Mouse (Mus musculus): ENCODE measurements at regions not wholly inside any gene's neighbourhood (a gene's known extent, or its start where the extent isn't known, plus 50 kb on each side); places are given as distances from the start of the nearest gene placed in this dataset.

- no peak for DNase-seq
- no peak for ATAC-seq (ENCODE audit: low read depth)
- Histone ChIP-seq H3K36me3 (no peaks in the 10 kb centered on the region), H3K27me3 (no peaks in the 10 kb centered on the region), H3K9me3 (replicated peaks) (no peaks in the 10 kb centered on the region), H3K4me1 (replicated peaks) (no peaks in the 10 kb centered on the region), H3K4me3 (replicated peaks) (no peak overlapping the region), H3K27ac (no peak overlapping the region), H3K4me2 (no peak overlapping the region), H3K9ac (no peak overlapping the region)
- 40% methylated on average over 6 of the region's 6 CpGs for WGBS (ENCODE audit: insufficient replicate concordance)
Measured at GRCm38 (mm10) chr2:117432010-117432409, 89.2 kb upstream of the Rasgrp1 start.

- Histone ChIP-seq H3K4me3 (replicated peaks) (no peak overlapping the region), H3K4me1 (replicated peaks) (no peaks in the 10 kb centered on the region), H3K27ac (no peak overlapping the region), H3K36me3 (no peaks in the 10 kb centered on the region), H3K4me2 (no peak overlapping the region), H3K9ac (no peak overlapping the region), H3K27me3 (no peaks in the 10 kb centered on the region), H3K9me3 (replicated peaks) (no peaks in the 10 kb centered on the region)
- ATAC-seq (ENCODE audit: low read depth) (no peak), DNase-seq (no peak)
- 50% methylated on average over 2 of the region's 2 CpGs for WGBS (ENCODE audit: insufficient replicate concordance)
Measured at GRCm38 (mm10) chr2:117432923-117433322, 90.1 kb upstream of the Rasgrp1 start.

GRCm38 (mm10) chr2:117433482-117433881 is 90.7 kb upstream of the Rasgrp1 start:
- Histone ChIP-seq H3K4me1 (replicated peaks) (no peaks in the 10 kb centered on the region), H3K27ac (no peak overlapping the region), H3K27me3 (no peaks in the 10 kb centered on the region), H3K9ac (no peak overlapping the region), H3K9me3 (replicated peaks) (no peaks in the 10 kb centered on the region), H3K4me2 (no peak overlapping the region), H3K4me3 (replicated peaks) (no peak overlapping the region), H3K36me3 (no peaks in the 10 kb centered on the region)
- no peak for ATAC-seq (ENCODE audit: low read depth)
- WGBS (ENCODE audit: insufficient replicate concordance) = 26% methylated on average over 2 of the region's 2 CpGs
- DNase-seq = no peak

- ATAC-seq (ENCODE audit: low read depth) (no peak), DNase-seq (no peak)
- no peak overlapping the region for H3K9ac ChIP-seq
- WGBS (ENCODE audit: insufficient replicate concordance) = 70% methylated on average over 12 of the region's 12 CpGs
- H3K4me1 ChIP-seq (replicated peaks) = no peaks in the 10 kb centered on the region
- no peaks in the 10 kb centered on the region for H3K27me3 ChIP-seq
- H3K9me3 ChIP-seq (replicated peaks) = no peaks in the 10 kb centered on the region
- no peaks in the 10 kb centered on the region for H3K36me3 ChIP-seq
- no peak overlapping the region for H3K4me3 ChIP-seq (replicated peaks)
- no peak overlapping the region for H3K4me2 ChIP-seq
- no peak overlapping the region for H3K27ac ChIP-seq
Measured at GRCm38 (mm10) chr2:117438079-117438478, 95.3 kb upstream of the Rasgrp1 start.

- no peak overlapping the region for H3K4me2 ChIP-seq
- H3K27ac ChIP-seq = no peak overlapping the region
- ATAC-seq (ENCODE audit: low read depth) (peak; percentile 29; the same call in 1 of the 2 replicates), DNase-seq (peak; percentile 18)
- no peak overlapping the region for H3K9ac ChIP-seq
- H3K9me3 ChIP-seq (replicated peaks) = no peaks in the 10 kb centered on the region
- H3K27me3 ChIP-seq = no peaks in the 10 kb centered on the region
- no peaks in the 10 kb centered on the region for H3K4me1 ChIP-seq (replicated peaks)
- WGBS (ENCODE audit: insufficient replicate concordance) = 53% methylated on average over 8 of the region's 8 CpGs
- no peaks in the 10 kb centered on the region for H3K36me3 ChIP-seq
- no peak overlapping the region for H3K4me3 ChIP-seq (replicated peaks)
Measured at GRCm38 (mm10) chr2:117438586-117439371, 96.0 kb upstream of the Rasgrp1 start.

GRCm38 (mm10) chr2:117439372-117440183 is 96.8 kb upstream of the Rasgrp1 start:
- no peak for DNase-seq
- Histone ChIP-seq H3K27me3 (no peaks in the 10 kb centered on the region), H3K4me3 (replicated peaks) (no peak overlapping the region), H3K9me3 (replicated peaks) (no peaks in the 10 kb centered on the region), H3K4me1 (replicated peaks) (no peaks in the 10 kb centered on the region), H3K27ac (no peak overlapping the region), H3K36me3 (no peaks in the 10 kb centered on the region), H3K9ac (no peak overlapping the region), H3K4me2 (no peak overlapping the region)
- ATAC-seq (ENCODE audit: low read depth) = no peak
- 63% methylated on average over 12 of the region's 12 CpGs for WGBS (ENCODE audit: insufficient replicate concordance)

GRCm38 (mm10) chr2:117440801-117441281 is 98.0 kb upstream of the Rasgrp1 start:
- Histone ChIP-seq H3K27me3 (no peaks in the 10 kb centered on the region), H3K9ac (no peak overlapping the region), H3K4me2 (no peak overlapping the region), H3K9me3 (replicated peaks) (no peaks in the 10 kb centered on the region), H3K4me1 (replicated peaks) (no peaks in the 10 kb centered on the region), H3K27ac (no peak overlapping the region), H3K4me3 (replicated peaks) (no peak overlapping the region), H3K36me3 (no peaks in the 10 kb centered on the region)
- DNase-seq (no peak), ATAC-seq (ENCODE audit: low read depth) (no peak)
- WGBS (ENCODE audit: insufficient replicate concordance) = 58% methylated on average over 7 of the region's 7 CpGs

GRCm38 (mm10) chr2:117442862-117443261 is 100.1 kb upstream of the Rasgrp1 start:
- H3K27ac ChIP-seq = no peak overlapping the region
- H3K27me3 ChIP-seq = no peaks in the 10 kb centered on the region
- H3K36me3 ChIP-seq = no peaks in the 10 kb centered on the region
- H3K4me1 ChIP-seq (replicated peaks) = no peaks in the 10 kb centered on the region
- 52% methylated on average over 4 of the region's 4 CpGs for WGBS (ENCODE audit: insufficient replicate concordance)
- ATAC-seq (ENCODE audit: low read depth) (no peak), DNase-seq (no peak)
- H3K9ac ChIP-seq = no peak overlapping the region
- H3K4me2 ChIP-seq = no peak overlapping the region
- no peak overlapping the region for H3K4me3 ChIP-seq (replicated peaks)
- no peaks in the 10 kb centered on the region for H3K9me3 ChIP-seq (replicated peaks)

- H3K4me1 ChIP-seq (replicated peaks) = no peaks in the 10 kb centered on the region
- WGBS (ENCODE audit: insufficient replicate concordance) = 25% methylated on average over 5 of the region's 5 CpGs
- H3K36me3 ChIP-seq = no peaks in the 10 kb centered on the region
- H3K27me3 ChIP-seq = no peaks in the 10 kb centered on the region
- H3K9me3 ChIP-seq (replicated peaks) = no peaks in the 10 kb centered on the region
- H3K4me2 ChIP-seq = no peak overlapping the region
- H3K4me3 ChIP-seq (replicated peaks) = no peak overlapping the region
- peak; percentile 2 for DNase-seq
- no peak for ATAC-seq (ENCODE audit: low read depth)
- no peak overlapping the region for H3K9ac ChIP-seq
- H3K27ac ChIP-seq = no peak overlapping the region
Measured at GRCm38 (mm10) chr2:117444671-117445070, 101.9 kb upstream of the Rasgrp1 start.

GRCm38 (mm10) chr2:117446876-117447275 is 104.1 kb upstream of the Rasgrp1 start:
- Histone ChIP-seq H3K4me3 (replicated peaks) (no peak overlapping the region), H3K27ac (no peak overlapping the region), H3K36me3 (no peaks in the 10 kb centered on the region), H3K4me2 (no peak overlapping the region), H3K9ac (no peak overlapping the region), H3K9me3 (replicated peaks) (no peaks in the 10 kb centered on the region), H3K27me3 (no peaks in the 10 kb centered on the region), H3K4me1 (replicated peaks) (no peaks in the 10 kb centered on the region)
- DNase-seq (no peak), ATAC-seq (ENCODE audit: low read depth) (no peak)
- 42% methylated on average over 4 of the region's 4 CpGs for WGBS (ENCODE audit: insufficient replicate concordance)

GRCm38 (mm10) chr2:117450172-117450865 is 107.5 kb upstream of the Rasgrp1 start:
- no peaks in the 10 kb centered on the region for H3K9me3 ChIP-seq (replicated peaks)
- no peaks in the 10 kb centered on the region for H3K4me1 ChIP-seq (replicated peaks)
- 42% methylated on average over 7 of the region's 7 CpGs for WGBS (ENCODE audit: insufficient replicate concordance)
- no peak overlapping the region for H3K4me3 ChIP-seq (replicated peaks)
- ATAC-seq (ENCODE audit: low read depth) (no peak), DNase-seq (no peak)
- no peaks in the 10 kb centered on the region for H3K36me3 ChIP-seq
- no peak overlapping the region for H3K27ac ChIP-seq
- no peaks in the 10 kb centered on the region for H3K27me3 ChIP-seq
- H3K9ac ChIP-seq = no peak overlapping the region
- no peak overlapping the region for H3K4me2 ChIP-seq
